Mouse (Mus musculus) liver, embryonic 16.5 days (tissue): ENCODE data around the gene Arl3. TPM values are rescaled to one million over a fixed set of nuclear protein-coding genes. Genes with fewer than 3 reads are reported as not detected.

Experiments
- ATAC-seq: fragments of 200-750 bp; cut with Nextera tagmentation; 2 replicates; pipeline ENCODE4 v1.8.0; 2017; ENCODE audit warnings: low read depth, mild to moderate bottlenecking, moderate number of reproducible peaks, moderate library complexity
- H3K27ac ChIP-seq: fragments of 300-500 bp; sonication (generic); 2 replicates; pipeline ENCODE4 v1.5.1; 2014; ENCODE audit warnings: mild to moderate bottlenecking, low read length
- H3K27me3 ChIP-seq: fragments of 300-500 bp; sonication (generic); 2 replicates; pipeline ENCODE4 v1.6.1; 2014; ENCODE audit warnings: low read depth, low read length, mixed read lengths; ENCODE audit not compliant: control insufficient read depth, insufficient read depth
- H3K36me3 ChIP-seq: fragments of 300-500 bp; sonication (generic); 2 replicates; pipeline ENCODE4 v1.6.1; 2014; ENCODE audit warnings: mild to moderate bottlenecking; ENCODE audit not compliant: control insufficient read depth, insufficient read depth
- H3K4me1 ChIP-seq: fragments of 300-500 bp; sonication (generic); 2 replicates; pipeline ENCODE4 v1.6.1; 2014; ENCODE audit warnings: low read depth, low read length, mixed read lengths; ENCODE audit not compliant: control insufficient read depth
- H3K4me2 ChIP-seq: fragments of 300-500 bp; sonication (generic); 2 replicates; pipeline ENCODE4 v1.6.1; 2014; ENCODE audit warnings: low read depth, low read length, mixed read lengths
- H3K4me3 ChIP-seq: fragments of 300-500 bp; sonication (generic); 2 replicates; pipeline ENCODE4 v1.5.1; 2014; ENCODE audit warnings: low read depth, mild to moderate bottlenecking, low read length
- H3K9ac ChIP-seq: fragments of 300-500 bp; sonication (generic); 2 replicates; pipeline ENCODE4 v1.6.1; 2014; ENCODE audit warnings: low read depth, low read length
- H3K9me3 ChIP-seq: fragments of 300-500 bp; sonication (generic); replicated peaks from 2 replicates; pipeline ENCODE4 v1.6.1; 2016; ENCODE audit warnings: low read length; ENCODE audit not compliant: control insufficient read depth
- WGBS: fragments of 180-500 bp; shearing (Covaris S2); extraction: QIAGEN DNeasy Blood & Tissue Kit; methylation state at CpG from one replicate; pipeline ENCODE4 v1.1.7; 2014; ENCODE audit not compliant: insufficient replicate concordance; 5-methylcytosine and 5-hydroxymethylcytosine counted together
- polyA plus RNA-seq: library from polyadenylated mRNA; unstranded; fragments of >200 nt; fragmentation: Nextera tagmentation; extraction: Ambion mirVana; gene quantifications from 2 replicates; pipeline ENCODE4 v1.2.1, GENCODE M21; 2015

Arl3 gene
- polyA plus RNA-seq, 1 experiment from 2014 or later, result 23.6 TPM

DNA sequence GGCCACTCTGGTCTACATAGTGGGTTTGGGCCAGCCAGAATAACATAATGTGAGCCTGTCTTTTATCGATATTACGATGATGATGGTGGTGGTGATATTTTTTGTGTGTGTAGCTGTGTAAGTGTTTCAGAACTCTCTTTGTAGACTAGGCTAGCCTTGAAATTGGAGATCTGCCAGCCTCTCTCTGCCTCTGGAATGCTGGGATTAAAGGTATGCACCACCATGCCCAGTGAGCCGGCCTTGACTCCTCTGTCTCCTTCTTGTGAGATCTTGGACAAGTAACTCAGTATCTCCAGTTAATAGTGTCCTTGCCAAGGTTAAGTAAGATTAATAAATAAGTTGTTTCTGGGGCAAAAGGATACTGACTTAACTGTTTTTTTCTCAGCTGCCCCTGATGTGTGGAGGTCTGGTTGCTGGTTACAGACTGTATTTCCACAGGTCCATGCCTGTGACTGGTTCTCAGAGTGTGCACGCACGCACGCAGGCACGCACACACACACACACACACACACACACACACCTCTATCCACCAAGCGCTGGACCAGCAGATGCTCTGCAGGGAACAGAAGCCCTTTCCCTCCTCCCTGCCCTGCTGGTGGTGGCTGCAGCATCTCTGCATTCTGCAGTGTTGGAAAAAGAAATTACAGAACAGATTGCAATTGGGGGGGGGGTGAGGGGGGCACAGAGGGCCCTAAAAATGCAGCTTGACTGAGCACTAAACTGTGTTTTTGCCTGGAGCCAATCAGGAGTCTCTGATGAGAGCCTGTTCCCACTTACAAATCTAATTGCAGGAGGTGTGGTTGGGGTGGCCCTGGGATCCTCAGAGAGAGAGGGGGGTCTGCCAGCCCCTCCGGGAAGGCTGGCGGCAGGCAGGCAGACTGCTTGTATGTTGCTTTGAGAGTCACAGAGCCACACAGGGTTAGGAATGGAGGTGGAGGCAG, 47.0 kb downstream of the Arl3 start:
- peaks cover 23% of the 10 kb centered on the region for H3K27me3 ChIP-seq
- H3K9me3 ChIP-seq, result no peaks in the 10 kb centered on the region
- WGBS, result 76% methylated on average over 10 of the region's 10 CpGs
- H3K27ac ChIP-seq, result no peak overlapping the region
- ATAC-seq, result no peak
- H3K4me2 ChIP-seq, result no peak overlapping the region
- no peaks in the 10 kb centered on the region for H3K36me3 ChIP-seq
- no peak overlapping the region for H3K4me3 ChIP-seq
- H3K4me1 ChIP-seq, result peaks cover 51% of the 10 kb centered on the region
- no peak overlapping the region for H3K9ac ChIP-seq

DNA sequence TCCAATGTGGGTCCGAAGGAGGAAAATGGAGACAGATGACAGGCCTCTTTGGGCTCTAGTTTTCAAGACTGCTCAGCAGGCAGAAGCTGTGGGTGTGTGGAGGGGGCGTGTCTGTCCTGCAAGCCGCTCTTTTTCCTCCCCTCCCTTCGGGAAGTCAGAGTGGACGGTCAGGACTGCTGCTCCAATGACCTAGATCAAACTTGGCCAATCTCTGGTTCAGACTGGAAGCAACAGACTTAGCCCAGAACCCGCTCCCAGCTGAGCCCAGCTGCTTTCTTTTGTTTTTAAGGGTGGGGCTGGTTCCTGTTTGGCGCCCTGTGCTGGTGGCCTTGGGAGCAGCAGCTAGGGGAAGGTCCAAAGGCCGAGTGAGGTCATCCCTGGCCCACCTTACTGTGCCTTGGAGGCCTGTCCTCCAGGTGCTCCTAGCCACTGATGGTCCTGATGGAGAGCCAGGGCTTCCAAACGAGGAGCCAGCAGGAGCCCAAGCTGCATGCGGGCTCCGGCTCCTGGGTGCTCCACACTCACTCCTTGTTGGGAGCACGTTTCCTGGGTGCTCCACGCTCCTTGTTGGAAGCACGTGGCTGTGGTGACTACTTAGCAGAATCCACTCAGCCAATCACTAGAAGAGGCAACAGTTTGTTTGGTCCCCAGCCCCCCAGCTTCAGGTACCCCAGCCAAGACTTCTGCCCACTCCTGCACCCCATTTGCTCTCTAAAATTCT, 48.2 kb downstream of the Arl3 start:
- peaks cover 23% of the 10 kb centered on the region for H3K27me3 ChIP-seq
- WGBS, result 31% methylated on average over 13 of the region's 14 CpGs

DNA sequence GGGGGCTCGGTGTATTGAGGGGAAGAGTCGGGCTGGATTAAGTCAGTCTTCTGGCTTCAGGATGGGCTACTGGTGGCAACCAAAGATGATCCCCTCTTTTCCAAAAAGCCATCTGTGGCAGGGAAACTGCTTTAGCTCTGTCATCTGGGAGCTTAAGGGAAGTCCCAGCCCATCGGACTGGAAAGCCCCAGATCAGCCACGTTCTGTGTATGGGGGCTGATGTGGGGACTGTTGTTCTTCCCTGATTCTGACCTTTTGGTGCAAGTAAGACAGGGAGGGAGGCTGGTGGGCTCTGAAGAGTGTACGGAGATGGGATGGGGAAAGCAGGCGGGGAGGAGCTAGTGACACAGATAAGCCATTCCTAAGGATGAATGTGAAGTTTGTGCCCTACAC, 48.9 kb downstream of the Arl3 start:
- Histone ChIP-seq H3K9ac (0 out of 2 replicates have a peak overlapping the region, but pooled peaks have one; percentile 17), H3K27me3 (peaks cover 23% of the 10 kb centered on the region), H3K4me1 (peaks cover 41% of the 10 kb centered on the region), H3K4me2 (peak overlapping the region; percentile 38), H3K27ac (no peak overlapping the region; the same call in 1 of the 2 replicates), H3K4me3 (no peak overlapping the region), H3K36me3 (no peaks in the 10 kb centered on the region), H3K9me3 (no peaks in the 10 kb centered on the region)
- ATAC-seq, result no peak
- WGBS, result 21% methylated on average over 6 of the region's 6 CpGs

More for the DNA sequence above, 48.2 kb downstream of the Arl3 start:
- no peak overlapping the region for H3K27ac ChIP-seq
- H3K4me1 ChIP-seq, result peaks cover 47% of the 10 kb centered on the region
- no peaks in the 10 kb centered on the region for H3K36me3 ChIP-seq
- H3K4me2 ChIP-seq, result peak overlapping the region; percentile 38
- H3K4me3 ChIP-seq, result no peak overlapping the region
- H3K9me3 ChIP-seq, result no peaks in the 10 kb centered on the region
- ATAC-seq, result peak; percentile 33
- H3K9ac ChIP-seq, result no peak overlapping the region

DNA sequence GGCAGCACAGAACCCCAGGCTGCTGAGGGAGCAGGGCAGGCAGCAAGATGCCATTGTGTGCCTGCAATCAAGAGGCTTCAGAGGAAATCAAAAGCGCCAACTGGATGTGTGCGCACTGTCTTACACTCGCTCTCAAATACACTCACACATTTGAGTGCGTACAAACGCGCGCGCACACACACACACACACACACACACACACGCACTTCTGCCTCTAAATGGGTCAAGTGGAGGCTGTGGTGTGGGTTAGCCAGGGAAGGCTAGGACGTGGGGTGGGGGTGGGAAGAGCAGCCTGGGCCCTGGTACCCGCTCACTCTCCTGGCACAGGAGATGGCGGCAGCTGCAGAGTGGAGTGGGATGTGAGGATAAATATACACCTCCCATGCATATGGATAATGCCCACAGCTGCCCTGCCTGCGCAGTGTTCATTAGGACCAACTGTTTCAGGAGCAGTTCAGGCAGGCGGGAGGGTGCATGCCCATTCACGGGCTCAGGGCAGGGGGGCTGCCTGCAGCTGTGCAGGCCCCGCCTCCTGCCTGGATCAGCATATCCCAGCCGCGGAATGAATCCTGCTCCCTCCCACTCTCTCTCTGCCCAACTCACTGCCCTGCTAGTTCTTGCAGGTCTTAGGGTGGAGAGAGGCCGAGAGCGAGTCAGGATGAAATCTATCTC, 49.4 kb downstream of the Arl3 start:
- WGBS, result 18% methylated on average over 20 of the region's 20 CpGs
- Histone ChIP-seq H3K9ac (0 out of 2 replicates have a peak overlapping the region, but pooled peaks have one; percentile 17), H3K4me2 (peak overlapping the region; percentile 38), H3K27ac (no peak overlapping the region; the same call in 1 of the 2 replicates), H3K9me3 (no peaks in the 10 kb centered on the region), H3K27me3 (peaks cover 23% of the 10 kb centered on the region), H3K4me3 (no peak overlapping the region), H3K4me1 (peaks cover 39% of the 10 kb centered on the region), H3K36me3 (no peaks in the 10 kb centered on the region)
- no peak for ATAC-seq

DNA sequence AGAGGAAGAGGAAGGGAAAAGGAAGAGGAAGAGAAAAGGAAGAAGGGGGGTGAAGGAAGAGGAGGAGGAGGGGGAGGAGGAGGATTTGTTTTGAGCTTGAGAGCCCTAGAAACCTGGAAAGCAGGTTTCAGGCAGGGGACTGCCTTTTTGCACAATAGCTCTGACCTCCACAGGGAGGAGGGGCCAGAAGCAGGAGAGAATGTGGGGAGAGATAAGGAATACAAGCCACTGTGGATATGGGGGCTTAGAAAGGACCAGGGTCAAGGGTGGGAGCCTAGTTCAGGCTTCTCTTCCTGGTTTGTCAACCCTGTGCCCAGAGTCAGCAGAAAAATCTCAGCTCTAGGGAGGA, 49.9 kb downstream of the Arl3 start:
- H3K4me2 ChIP-seq, result no peak overlapping the region; the same call in 1 of the 2 replicates
- H3K4me1 ChIP-seq, result peaks cover 39% of the 10 kb centered on the region
- H3K27me3 ChIP-seq, result peaks cover 23% of the 10 kb centered on the region
- no peak overlapping the region for H3K9ac ChIP-seq
- no peaks in the 10 kb centered on the region for H3K36me3 ChIP-seq
- H3K27ac ChIP-seq, result no peak overlapping the region
- no peaks in the 10 kb centered on the region for H3K9me3 ChIP-seq
- H3K4me3 ChIP-seq, result no peak overlapping the region
- no peak for ATAC-seq

DNA sequence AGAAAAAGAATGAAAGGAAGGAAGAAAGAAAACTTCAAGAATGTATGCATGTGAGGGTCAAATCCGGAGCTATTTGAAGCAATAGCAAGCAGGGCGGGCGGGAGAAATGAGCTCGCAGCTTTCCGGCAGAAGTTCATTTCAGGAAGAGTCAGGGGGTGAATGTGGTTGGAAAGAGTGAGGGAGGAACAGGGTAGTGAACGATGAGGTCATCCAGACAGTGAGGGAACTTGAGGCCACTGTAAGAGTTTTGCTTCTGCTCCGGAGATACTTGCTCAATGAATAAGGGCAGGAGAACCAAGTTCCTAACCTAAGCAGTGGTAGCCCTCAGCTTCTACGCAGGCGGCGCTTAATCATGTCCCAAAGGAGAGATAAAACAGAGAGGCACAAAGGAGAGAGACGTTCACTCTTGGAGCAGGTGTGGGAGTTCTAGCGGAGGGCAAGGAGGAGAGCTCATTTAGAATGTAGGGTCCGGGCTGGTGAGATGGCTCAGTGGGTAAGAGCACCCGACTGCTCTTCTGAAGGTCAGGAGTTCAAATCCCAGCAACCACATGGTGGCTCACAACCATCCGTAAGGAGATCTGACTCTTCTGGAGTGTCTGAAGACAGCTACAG, 50.5 kb downstream of the Arl3 start:
- Histone ChIP-seq H3K36me3 (no peaks in the 10 kb centered on the region), H3K4me3 (no peak overlapping the region), H3K27ac (no peak overlapping the region), H3K27me3 (peaks cover 23% of the 10 kb centered on the region), H3K9me3 (no peaks in the 10 kb centered on the region), H3K4me1 (peaks cover 41% of the 10 kb centered on the region), H3K4me2 (0 out of 2 replicates have a peak overlapping the region, but pooled peaks have one; percentile 28), H3K9ac (no peak overlapping the region)
- 11% methylated on average over 15 of the region's 15 CpGs for WGBS
- no peak for ATAC-seq

DNA sequence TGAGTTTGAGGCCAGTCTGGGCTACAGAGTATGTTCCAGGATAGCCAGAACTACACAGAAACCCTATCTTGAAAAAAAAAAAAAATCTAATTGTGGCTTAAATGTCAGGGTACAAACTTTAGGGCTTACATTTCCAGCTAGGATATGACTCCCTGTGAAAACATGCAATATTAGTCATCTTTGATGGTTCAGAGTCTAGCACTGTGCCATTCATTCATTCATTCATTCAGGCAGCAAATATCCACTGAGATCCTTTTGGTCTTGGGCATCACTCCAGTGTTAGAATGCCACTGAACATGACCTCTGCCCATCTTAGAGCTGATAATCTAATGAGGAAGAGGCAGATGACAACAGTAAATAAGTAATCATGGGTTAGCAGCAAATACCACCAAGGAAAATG, 51.3 kb downstream of the Arl3 start:
- Histone ChIP-seq H3K27me3 (peaks cover 23% of the 10 kb centered on the region), H3K27ac (no peak overlapping the region), H3K36me3 (no peaks in the 10 kb centered on the region), H3K4me1 (peaks cover 43% of the 10 kb centered on the region), H3K9ac (no peak overlapping the region), H3K4me3 (no peak overlapping the region), H3K9me3 (no peaks in the 10 kb centered on the region), H3K4me2 (no peak overlapping the region)
- ATAC-seq, result no peak

DNA sequence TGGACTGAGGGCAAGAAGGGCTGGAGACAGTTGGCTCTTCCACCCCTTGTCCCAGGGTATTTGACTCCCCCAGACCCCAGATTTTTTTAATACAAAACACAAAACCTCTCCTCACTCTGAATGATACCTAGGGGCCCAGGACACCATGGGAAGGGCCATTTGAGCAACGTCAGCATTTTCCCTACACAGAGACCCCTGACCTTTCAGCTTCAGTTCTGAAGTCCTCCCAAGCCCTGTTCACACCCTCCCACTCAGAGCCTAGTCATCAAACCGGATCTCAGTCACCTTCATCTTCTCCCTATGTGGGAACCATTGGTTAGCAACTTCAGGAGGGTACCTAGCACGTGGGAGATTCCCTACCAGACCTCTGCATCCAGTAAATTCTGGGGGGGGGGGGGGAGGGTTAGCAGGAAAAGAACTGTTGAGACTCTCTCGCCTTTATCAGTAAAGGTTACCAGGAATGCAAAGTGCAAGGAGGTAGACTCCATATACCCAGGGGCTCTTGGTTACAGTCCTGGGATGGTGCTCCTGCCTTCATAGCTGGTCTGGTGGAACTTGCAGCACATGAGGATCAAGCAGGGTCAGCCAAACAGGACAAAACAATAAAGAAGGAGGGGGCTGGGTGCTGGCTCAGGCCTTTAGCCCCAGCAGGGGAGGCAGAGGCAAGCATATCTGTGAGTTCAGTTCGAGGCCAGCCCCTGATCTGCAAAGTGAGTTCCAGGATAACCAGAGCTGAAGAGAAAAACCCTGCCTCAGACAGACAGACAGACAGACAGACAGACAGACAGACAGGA, 54.0 kb downstream of the Arl3 start:
- H3K9me3 ChIP-seq, result no peaks in the 10 kb centered on the region

More for the DNA sequence above, 54.0 kb downstream of the Arl3 start:
- WGBS, result 16% methylated on average over 5 of the region's 5 CpGs
- H3K36me3 ChIP-seq, result peaks cover 15% of the 10 kb centered on the region
- H3K4me2 ChIP-seq, result no peak overlapping the region
- peaks cover 13% of the 10 kb centered on the region for H3K27me3 ChIP-seq
- no peak overlapping the region for H3K27ac ChIP-seq
- H3K9ac ChIP-seq, result no peak overlapping the region
- no peak overlapping the region for H3K4me3 ChIP-seq
- no peak for ATAC-seq
- H3K4me1 ChIP-seq, result peaks cover 32% of the 10 kb centered on the region
